Mouse (Mus musculus): Measurements from ENCODE around the gene Cx3cl1.

DNA sequence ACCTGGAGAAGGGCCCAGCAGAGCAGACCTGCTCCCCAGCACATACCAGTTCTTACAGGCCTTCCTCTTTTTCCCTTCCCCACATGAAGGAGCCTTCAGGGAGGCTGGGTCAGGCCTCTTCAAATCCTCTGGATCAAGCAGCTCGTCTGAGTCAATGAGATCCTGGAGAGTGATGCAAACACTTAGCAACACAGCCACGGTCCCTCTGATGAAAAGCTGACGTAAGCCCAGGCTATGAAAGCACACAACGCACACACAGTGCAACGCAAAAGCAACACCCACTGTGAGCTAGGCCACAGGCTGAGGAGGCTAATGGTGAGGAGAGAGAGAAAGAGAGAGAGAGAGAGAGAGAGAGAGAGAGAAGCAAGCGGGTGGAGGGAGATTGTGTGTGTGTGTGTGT is 53.4 kb downstream of the Cx3cl1 start:
- TF ChIP-seq CTCF (IDR thresholded peaks at IDR 0.05; ENCODE audit: borderline replicate concordance, insufficient read depth, low read depth, low read length) = no peak
- TF ChIP-seq POLR2A (IDR thresholded peaks at IDR 0.05; ENCODE audit: borderline replicate concordance, insufficient read depth, low read length) = no peak

Measured in cerebellum, adult 2 months (tissue).